Mouse (Mus musculus) thymus, postnatal 4 days (tissue): ENCODE measurements around the gene Serpinb3d.
"Not testable (repeated sequence)": the region's sequence is repeated elsewhere in the genome, so short reads cannot be mapped to it uniquely, and the experiment has no call there.

ENCODE experiments used
- DNase-seq: peaks from one replicate; pipeline ENCODE4 v3.0.0; 2021

Serpinb3d gene

GRCm38 (mm10) chr1:107083406-107083805, at the start of gene Serpinb3d:
Gene Serpinb3d, minus strand, starts transcription at chr1:107083506.
- no peak for DNase-seq

- DNase-seq = not testable (repeated sequence)
These were observed 44.1 kb upstream of the Serpinb3d start for GRCm38 (mm10) chr1:107127453-107127852.

GRCm38 (mm10) chr1:107098417-107098816, 15.1 kb upstream of the Serpinb3d start:
- no peak for DNase-seq

GRCm38 (mm10) chr1:107052203-107052602, 31.1 kb downstream of the Serpinb3d start, which contains the start of gene Serpinb3a:
Gene Serpinb3a, minus strand, starts transcription at chr1:107052303.
- no peak for DNase-seq

GRCm38 (mm10) chr1:107034236-107034635, 49.1 kb downstream of the Serpinb3d start:
- DNase-seq = not testable (repeated sequence)
